Mouse (Mus musculus): ENCODE results near the gene Wee1.
"Not testable (repeated sequence)": the region's sequence is repeated elsewhere in the genome, so short reads cannot be mapped to it uniquely, and the experiment has no call there.

The Wee1 gene

DNA sequence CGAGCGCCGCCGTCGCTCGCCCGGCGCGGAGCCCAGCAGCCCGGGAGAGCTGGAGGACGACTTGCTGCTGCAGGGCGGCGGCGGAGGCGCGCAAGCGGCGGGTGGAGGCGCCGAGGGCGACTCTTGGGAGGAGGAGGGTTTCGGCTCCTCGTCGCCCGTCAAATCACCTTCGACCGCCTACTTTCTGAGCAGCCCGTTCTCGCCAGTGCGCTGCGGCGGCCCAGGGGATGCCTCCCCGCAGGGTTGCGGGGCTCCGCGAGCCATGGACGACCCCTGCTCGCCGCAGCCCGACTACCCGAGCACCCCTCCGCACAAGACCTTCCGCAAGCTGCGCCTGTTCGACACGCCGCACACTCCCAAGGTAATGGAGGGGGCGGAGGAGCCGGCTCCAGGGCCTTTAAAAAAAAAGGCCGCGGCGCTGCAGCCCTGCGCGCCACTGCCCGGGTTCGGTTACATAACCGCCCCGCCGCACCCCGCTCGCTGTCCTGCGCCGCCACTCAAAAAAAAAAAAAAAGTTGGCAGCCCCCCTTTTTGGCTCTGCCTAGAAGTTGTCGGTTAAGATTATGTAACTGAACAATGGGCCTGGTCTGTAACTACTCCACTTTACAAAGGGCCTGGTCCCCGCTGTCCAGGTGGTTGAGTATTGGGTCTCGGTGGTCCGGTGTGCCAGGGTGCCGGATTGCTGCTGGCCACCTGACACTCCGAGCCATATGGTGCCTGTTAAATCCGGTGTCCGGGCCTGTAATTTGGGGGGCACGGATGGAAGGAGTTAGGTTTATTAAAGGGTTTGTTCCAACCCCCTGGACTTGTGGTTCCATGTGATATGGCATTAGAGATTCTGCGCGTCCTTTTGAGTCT, 948 bp downstream of the Wee1 start:
- peak; percentile 53 for DNase-seq (ENCODE audit: low spot score)

DNA sequence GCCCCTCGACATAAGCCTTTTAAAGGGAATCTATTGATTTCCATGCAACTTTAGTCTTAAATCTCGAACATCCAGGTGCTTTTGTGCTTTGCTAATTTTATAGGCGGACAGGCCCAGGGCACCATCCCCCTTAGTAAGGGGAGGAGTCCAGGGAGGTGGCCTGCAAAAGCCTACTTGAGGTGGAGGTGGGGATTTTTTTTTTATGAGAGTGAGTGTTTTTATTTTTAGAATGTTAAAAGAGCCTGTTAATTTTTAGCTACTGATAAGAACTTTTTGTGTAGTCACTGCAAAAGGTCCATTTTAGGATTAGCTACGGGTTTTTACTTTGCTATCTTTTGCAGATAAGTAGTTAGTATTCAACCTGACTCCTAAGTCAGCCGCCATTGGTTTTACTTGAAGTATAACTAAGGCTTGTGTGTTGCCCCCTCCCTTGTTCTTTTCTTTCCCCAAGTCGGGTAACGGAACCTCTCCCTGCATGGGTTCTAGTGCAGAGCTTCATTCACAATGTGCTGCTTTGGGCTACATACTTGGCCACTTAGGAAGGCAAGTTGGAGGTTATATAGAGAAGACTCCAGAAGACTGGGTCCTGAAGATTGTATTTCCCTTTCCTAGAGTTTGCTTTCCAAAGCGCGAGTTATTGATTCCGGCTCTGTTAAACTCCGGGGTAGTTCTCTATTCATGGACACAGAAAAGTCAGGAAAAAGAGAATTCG, 2.2 kb downstream of the Wee1 start:
- DNase-seq (ENCODE audit: low spot score), result no peak

DNA sequence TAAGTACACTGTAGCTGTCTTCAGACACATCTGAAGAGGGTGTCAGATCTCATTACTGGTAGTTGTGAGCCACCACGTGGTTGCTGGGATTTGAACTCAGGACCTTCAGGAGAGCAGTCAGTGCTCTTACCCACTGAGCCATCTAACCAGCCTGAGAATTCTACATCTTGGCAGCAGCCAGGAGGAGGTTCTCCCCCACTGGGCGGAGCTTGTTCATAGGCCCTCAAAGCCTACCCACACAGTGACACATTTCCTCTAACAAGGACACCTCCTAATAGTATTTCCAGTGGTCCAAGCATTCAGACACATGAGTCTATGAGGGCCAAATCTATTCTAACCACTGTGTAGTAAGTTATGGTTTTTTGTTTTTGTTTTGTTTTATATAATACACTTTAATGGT, 6.7 kb downstream of the Wee1 start:
- no peak for DNase-seq (ENCODE audit: low spot score)

DNA sequence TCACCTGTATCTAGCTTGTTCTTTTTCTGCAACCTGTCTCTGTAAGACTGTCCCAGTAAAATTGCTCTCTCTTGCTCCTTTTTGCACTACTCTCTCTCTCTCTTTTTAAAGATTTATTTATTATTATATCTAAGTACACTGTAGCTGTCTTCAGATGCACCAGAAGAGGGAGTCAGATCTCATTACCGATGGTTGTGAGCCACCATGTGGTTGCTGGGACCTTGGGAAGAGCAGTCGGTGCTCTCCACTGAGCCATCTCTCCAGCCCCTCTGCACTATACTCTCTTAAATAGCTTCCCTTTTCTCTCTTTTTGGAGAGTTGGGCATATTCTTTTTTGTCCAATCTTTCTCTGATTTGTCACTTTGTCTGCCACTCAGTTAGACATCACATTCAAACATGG, 10.4 kb downstream of the Wee1 start:
- not testable (repeated sequence) for DNase-seq (ENCODE audit: low spot score)

DNA sequence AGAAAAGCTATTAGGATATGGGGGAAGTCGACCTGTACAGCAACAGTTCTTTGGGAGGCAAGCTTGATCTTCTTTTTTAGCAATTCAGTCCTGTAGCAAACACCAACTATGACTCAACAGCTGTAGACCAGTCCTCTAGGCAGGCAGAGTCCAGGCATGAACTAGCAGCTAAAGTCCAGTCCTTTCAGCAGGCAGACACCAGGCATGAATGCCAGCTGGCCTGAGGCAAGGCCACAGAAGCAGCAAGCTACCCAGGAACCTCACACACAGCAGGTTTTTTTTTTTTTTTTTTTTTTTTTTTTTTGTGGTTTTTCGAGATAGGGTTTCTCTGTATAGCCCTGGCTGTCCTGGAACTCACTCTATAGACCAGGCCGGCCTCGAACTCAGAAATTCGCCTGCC, 12.1 kb downstream of the Wee1 start:
- DNase-seq (ENCODE audit: low spot score), result no peak

DNA sequence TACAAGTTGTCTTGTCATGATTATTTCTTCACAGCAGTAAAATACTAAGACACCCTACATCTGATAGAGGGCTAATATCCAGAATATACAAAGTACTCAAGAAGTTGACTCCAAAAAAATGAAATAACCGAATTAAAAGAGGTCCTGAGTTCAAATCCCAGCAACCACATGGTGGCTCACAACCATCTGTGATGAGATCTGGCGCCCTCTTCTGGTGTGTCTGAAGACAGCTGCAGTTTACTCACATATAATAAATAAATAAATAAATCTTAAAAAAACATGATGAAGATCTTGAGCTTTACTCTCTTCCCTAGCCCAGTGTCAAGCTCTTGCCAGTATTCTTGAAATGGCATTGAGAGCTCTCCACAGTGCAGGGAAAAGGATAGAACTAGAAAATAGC, 16.7 kb downstream of the Wee1 start:
- no peak for DNase-seq (ENCODE audit: low spot score)

DNA sequence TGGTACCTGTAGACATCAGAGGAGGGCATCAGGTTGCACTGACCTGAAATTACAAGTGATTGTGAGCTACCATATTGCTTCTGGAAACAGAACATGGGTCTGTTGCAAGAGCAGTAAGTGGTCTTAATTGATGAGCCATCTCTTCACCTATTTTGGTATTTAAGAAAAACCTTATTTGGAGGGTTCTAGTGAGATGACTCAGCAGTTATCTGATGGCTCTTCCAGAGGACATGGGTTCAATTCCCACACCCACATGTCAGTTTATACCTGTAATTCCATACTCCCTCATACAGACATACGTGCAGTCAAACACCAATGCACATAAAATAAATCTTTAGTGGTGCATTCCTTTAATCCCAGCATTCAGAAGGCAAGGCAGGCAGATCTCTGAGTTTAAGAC, 22.0 kb downstream of the Wee1 start:
- no peak for DNase-seq (ENCODE audit: low spot score)

DNA sequence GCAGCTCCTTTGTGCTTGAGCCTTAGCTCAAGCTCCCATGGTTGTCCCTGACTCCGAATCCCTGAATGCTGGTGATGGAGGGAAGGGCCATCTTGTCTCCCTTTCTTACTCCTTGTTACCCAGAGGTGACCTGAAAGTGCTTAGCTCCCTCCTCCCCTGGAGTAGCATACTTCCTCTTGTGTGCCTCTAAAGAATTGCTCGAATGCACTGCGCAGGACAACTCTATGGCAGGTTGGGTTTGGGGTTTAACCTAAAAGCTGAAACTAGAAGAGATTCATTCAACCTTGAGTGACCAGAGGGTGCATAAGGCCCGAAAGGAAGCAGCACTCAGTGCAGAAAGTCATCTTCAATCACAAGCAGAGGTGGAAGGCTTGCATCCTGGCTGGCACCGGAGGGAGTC, 31.0 kb downstream of the Wee1 start:
- no peak for DNase-seq (ENCODE audit: low spot score)

DNA sequence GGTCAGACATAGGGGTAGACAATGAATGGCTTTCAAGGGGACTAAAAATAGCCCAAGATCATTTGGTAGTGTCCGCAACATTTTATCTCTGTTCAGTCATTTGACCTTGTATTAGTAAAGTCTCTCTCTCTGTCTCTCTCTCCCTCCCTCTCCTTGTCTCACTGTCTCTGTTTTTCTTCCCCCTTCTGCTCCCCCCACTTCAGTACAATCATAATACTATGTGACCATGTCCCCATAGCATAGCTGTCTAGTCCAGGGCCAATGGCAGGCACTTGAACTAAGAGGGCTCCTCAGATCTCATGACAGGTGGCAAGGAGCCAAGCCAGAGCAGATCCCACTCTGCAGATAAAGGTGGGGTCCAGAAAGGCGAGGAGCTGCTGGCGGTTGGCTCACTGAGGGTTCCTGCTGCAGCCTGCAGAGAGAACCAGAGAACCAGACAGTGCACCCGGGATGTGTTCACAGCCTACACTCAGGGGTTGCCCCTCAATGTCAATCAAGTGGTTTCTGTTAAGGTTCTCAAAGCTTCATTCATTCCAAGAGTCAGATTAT, 34.9 kb downstream of the Wee1 start:
- no peak for DNase-seq (ENCODE audit: low spot score)

DNA sequence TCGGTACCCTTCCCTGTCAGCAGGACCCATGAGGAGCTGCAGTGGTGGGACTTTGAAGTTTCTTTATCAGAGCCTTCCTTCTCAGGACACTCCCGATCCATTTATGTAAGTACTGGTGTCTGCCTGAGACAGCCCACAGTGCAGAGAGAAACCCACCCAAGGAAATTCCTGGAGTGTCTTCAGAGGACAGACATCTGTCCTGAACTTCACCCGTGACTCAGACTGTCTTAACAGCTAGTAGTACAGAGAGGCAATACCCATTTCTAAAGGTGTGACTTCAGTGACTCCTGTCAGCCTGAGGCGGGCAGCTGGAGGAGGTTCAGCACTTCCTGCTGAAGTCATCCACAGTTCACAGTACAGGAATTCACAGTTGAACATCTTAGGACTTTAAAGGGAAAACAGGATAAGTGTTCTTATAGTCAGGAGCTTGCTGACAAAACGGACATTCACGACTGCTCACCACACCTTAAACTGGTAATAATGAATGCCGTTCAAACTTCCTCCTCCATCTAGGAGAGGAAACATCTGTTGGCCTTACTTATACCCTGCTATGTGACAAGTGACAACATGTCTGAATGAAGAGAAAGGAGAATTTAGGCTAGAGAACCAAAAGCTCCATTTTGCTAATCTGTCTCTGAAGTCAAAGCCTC, 35.5 kb downstream of the Wee1 start:
- no peak for DNase-seq (ENCODE audit: low spot score)

DNA sequence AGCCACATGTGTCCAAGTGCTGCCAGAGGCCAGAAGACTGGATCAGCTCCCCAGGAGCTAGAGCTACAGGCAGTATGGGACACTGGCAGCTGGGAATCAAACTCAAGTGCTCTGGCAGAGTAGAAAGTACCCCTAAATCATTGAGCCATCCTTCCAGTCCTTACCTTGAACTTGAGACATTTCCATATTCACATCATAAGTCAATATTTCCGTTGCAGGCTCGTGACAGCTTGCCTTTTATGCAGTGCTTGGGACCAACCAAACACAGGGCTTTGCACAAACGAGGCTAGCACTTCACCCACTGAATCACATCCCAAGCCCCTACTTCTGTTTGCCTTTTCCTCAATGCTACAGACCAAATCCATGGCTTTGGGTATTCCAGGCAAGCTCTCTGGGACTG, 36.2 kb downstream of the Wee1 start:
- no peak for DNase-seq (ENCODE audit: low spot score)

DNA sequence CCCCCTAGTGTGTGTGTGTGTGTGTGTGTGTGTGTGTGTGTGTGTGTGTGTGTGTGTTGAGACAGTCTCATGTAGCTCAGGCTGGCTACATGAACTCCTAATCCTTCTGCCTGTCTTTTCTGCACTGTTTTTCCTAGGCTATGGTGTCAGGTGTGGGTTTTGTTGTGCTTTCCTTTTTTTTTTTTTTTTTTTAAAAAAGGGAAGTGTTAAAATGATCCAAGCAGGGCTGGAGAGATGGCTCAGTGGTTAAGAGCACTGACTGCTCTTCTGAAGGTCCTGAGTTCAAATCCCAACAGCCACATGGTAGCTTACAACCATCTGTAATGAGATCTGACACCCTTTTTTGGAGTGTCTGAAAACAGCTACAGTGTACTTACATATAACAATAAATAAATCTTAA, 38.3 kb downstream of the Wee1 start:
- not testable (repeated sequence) for DNase-seq (ENCODE audit: low spot score)

DNA sequence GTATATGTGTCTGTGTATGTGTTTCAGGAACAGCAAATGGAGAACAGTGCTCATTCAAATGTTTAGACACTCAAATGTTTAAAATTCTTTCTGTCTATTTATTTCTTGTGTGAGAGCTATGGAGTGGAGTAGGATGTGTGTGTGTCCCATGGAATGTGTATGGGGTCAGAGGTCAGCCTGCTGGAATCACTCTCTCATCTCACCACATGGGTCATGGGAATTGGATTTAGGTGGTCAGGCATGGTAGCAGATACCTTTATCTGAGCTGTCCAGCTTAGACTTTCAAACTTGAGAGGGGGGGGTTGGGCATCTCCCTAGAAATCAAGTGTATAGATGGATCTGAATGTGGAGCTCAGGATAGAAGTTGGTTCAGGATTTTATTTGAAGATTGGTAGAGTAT, 38.8 kb downstream of the Wee1 start:
- DNase-seq (ENCODE audit: low spot score), result no peak

DNA sequence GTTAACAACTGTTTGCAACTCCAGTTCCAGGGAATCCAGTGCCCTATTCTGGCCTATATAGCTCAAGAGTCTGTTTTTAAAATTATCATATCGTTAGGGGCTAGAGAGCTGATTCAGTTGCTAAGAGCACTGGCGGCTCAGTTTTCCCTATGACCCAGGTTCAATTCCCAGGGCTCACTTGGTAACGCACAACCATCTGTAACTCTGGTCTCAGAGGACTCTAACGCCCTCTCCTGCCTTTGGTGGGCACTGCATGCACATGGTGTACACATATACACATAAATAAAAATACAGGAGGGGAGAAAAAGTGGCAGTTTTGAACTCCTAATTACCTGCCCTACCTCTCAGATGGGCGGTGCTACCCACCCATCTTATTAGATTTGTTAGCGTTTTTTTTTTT, 41.2 kb downstream of the Wee1 start:
- DNase-seq (ENCODE audit: low spot score), result peak; percentile 19

DNA sequence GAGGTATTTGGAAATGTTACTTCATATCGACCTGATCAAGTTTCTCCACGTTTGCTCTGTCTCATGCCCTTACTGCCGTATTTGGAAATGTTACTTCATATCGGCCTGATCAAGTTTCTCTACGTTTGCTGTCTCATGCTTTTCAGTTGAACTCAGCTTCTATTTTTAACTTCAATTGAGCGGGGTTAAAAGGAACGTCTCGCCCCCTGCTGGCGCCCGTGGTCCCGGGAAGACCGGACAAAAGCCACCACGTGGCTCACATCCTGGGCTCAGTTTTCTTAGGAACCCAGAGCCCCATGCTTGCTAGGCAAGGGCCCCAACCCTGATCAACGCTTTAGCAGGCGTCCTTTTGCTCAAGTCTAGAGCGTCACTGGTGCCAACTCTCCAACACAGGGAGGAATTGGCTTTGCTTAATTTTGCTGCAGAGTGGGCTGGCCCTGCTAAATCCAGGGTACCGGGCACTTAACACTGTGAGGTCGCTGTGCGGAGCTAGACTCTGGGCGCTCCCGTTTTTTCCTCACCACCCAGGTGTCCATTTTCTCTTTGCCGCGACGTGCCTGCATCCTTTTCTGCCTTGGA, 42.3 kb downstream of the Wee1 start:
- DNase-seq (ENCODE audit: low spot score), result peak; percentile 90

DNA sequence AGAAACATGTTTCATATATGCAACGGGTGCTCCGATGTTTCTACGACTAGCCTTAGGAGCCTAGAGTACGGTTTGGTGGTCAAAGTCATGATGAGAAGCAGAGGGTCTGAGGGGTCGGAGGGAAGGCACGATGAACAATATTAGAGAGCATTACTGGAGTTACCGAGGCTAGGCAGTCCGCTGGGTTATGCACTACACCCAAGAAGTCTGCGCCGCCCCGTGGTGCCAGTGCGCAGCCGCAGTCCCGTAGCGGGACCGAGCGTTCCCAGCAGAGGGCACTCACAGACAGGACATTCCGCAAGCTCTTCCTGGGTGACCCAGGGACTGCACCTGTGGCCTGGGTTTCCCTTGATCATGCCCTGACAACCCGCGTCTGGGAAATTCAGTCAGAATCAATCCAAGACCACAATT, 42.9 kb downstream of the Wee1 start:
- peak; percentile 96 for DNase-seq (ENCODE audit: low spot score)

DNA sequence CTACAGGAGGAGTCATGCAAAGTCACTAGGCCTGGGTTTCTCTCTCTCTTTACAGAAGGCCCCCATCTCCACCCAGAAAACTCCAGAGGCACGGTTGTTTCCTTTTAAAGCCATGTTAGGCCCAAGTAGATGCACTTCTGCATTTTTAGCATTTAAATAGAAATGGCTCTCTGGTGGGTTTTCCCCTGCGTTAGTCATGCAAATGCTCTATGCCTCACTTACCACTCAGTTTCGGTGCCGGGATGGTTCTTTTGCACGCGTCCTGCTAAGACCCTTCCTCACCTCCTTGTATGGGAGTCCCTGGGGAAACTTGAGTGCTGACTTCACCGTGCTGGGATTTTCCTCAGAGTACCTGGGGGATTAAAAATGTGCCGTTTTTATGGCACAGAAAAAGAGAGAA, 44.4 kb downstream of the Wee1 start:
- no peak for DNase-seq (ENCODE audit: low spot score)

DNA sequence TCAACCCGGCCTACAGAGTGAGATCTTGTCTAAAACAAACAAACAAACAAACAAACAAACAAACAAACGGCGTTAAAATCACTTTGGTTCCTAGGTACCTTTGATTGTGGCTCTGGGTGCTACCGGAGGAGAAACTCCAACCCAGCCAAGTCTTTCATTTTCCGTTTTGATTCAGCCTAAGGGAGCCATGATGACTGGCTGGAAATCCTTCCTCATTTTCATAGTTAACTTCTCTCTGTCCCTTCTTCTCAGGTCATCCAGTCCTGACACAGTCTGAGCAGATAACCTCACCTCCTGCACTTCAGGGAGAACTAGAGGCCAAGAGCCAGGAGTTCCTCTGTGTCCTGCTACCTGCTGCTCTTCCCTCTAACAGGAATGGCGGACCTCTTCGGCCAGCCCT, 57.4 kb downstream of the Wee1 start:
- no peak for DNase-seq (ENCODE audit: low spot score)

DNA sequence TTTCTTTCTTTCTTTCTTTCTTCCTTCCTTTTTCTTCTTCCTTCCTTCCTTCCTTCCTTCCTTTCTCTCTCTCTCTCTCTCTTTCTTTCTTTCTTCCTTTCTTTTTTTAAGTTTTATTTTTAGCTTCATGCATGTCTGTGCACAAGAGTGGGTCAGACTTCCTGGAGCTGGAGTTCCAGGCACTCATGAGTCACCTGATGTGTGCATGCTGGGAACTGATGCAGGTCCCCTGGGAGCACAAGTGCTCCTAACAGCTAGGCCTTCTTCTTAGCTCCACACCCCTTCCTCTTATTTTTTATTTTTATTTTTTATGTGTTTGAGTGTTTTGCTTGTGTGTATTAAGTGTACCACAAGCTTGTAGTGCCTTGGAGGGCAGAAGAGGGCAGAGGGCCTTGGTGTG, 58.8 kb downstream of the Wee1 start:
- no peak for DNase-seq (ENCODE audit: low spot score)

DNA sequence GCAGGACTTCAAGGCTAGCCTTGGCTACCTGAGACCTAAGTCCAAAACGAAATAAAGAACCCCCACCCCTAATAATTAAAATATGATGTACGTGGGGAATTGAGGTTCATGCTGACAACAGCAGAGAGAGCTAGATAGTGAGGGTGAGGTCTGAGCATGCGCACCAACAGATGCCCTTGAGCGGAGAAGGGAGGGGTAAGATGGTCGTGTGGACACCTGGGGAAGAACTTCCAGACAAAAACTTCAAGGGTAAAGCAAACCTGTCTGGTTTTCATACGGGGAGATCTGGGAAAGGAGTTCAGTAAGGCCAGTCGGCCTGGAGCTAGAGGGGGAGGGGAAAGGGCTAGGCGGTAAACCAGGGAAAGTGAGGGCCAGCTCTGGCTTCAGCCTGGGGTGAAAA, 59.6 kb downstream of the Wee1 start:
- no peak for DNase-seq (ENCODE audit: low spot score)

DNA sequence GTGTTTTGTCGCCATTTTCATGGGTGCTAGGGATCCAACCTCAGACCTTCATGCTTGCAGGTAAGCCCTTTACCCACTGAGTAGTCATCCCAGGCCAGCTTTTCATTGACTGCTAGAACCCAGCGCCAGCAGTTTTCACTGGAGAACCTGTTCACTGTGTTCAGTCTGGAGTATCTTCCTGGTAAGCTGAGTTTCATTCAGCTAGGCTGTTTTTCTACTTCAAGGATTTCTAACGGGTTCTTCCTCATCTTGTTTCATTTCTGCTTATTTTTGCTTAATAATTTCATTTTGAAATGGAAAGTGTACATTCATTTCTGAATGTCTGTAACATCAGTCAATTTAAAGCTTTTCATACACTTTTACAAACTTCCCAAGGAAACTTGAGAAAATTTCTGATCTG, 62.8 kb downstream of the Wee1 start:
- no peak for DNase-seq (ENCODE audit: low spot score)

DNA sequence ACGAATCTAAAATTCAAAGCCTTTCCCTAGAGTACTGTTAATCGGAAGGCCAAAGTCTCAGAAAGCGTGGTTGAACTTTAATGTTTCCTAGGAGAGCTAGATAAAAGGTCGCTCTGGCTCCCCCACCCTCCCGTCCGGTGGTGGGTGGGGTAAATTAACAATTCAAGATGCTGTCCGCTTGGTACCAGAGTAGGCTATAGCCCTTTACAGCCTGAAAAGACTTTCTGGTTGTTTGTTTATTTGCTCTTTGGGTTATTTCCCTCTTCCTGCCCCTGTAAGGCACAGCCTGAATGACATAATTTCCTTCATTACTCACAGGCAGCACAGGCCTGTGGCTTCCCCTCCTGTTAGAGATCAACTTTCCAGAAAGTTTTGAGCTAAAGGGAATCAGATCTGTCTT, 68.1 kb downstream of the Wee1 start:
- DNase-seq (ENCODE audit: low spot score), result no peak
